Mouse (Mus musculus) liver, adult 2 months (tissue): ENCODE measurements around the gene Ttc30a1.
"Not testable (repeated sequence)": the region's sequence is repeated elsewhere in the genome, so short reads cannot be mapped to it uniquely, and the experiment has no call there.

Experiments
- CTCF ChIP-seq: fragments of 200-500 bp; IDR thresholded peaks from 2 replicates; pipeline ENCODE4 v1.5.1; 2011; ENCODE audit warnings: low read depth, low read length, control low read depth
- POLR2A ChIP-seq: fragments of 200-500 bp; IDR thresholded peaks from 2 replicates; pipeline ENCODE4 v1.6.1; 2011; ENCODE audit warnings: low read length, control low read depth; ENCODE audit not compliant: insufficient read depth; ENCODE audit errors: extremely low read depth

DNA sequence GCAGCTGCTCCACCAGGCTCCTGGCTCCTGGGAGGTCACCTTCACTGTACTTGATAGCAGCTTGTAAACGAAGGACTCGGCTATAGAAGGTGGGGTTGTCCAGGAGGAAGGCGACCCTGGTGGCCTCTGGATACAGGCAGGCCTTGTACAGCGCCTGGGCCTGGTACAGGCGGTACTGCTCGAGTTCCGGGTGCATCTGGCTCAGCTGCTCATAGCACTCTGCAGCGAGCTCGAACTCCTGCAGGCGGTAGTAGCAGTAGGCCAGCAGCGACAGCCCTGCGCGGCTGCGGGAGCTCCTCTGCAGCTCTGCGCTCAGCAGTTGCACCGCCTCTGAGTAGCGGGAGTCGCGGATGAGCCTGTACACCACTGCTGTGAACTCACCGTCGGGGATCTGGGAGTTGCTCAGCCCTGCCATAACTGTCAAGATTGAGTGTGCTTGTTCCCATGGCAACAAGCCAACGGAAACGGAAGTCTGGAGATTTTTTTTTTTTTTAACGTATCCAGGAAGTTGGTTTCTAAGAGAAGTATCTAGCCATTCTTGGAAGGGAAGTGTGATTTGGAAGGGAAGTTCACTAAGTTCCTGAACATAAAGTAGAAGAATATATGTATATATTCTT lies 3.9 kb downstream of the Ttc30a1 start, which contains the start of gene Ttc30a2:
- not testable (repeated sequence) for TF ChIP-seq CTCF, POLR2A
